Mouse (Mus musculus) hindbrain, embryonic 10.5 days (tissue): ENCODE measurements around the gene Il21r. TPM values are rescaled to one million over a fixed set of nuclear protein-coding genes. Genes with fewer than 3 reads are reported as not detected.

Experiments
- polyA plus RNA-seq: library from polyadenylated mRNA; unstranded; fragments of >200 nt; fragmentation: Nextera tagmentation; extraction: Ambion mirVana; gene quantifications from 2 replicates; pipeline ENCODE4 v1.2.1, GENCODE M21; 2016

Gene Il21r
- polyA plus RNA-seq, 1 experiment from 2014 or later: 0.41 TPM

Other genes starting within 250 kb of the Il21r start
- 15.3 and 15.9 TPM in 2 replicates for gene Kdm8, start 158.8 kb upstream of the Il21r start, polyA plus RNA-seq
- gene Nsmce1, start 111.8 kb upstream of the Il21r start, polyA plus RNA-seq: 135 and 138 TPM in 2 replicates
- 5.8 and 7.2 TPM in 2 replicates for gene Il4ra, start 51.3 kb upstream of the Il21r start, polyA plus RNA-seq
- 44.0 and 45.1 TPM in 2 replicates for gene Gtf3c1, start 104.4 kb downstream of the Il21r start, polyA plus RNA-seq
- gene D430042O09Rik, start 104.5 kb downstream of the Il21r start, polyA plus RNA-seq: 10.2 and 11.8 TPM in 2 replicates